Mouse (Mus musculus) heart, adult 11 months (tissue): ENCODE data around the gene Morn3.
A peak's percentile ranks its signal among the peaks of the same experiment; 100 is the strongest.

ENCODE experiments used
- DNase-seq: peaks from one replicate; pipeline ENCODE4 v3.0.0; 2022

The Morn3 gene

DNA sequence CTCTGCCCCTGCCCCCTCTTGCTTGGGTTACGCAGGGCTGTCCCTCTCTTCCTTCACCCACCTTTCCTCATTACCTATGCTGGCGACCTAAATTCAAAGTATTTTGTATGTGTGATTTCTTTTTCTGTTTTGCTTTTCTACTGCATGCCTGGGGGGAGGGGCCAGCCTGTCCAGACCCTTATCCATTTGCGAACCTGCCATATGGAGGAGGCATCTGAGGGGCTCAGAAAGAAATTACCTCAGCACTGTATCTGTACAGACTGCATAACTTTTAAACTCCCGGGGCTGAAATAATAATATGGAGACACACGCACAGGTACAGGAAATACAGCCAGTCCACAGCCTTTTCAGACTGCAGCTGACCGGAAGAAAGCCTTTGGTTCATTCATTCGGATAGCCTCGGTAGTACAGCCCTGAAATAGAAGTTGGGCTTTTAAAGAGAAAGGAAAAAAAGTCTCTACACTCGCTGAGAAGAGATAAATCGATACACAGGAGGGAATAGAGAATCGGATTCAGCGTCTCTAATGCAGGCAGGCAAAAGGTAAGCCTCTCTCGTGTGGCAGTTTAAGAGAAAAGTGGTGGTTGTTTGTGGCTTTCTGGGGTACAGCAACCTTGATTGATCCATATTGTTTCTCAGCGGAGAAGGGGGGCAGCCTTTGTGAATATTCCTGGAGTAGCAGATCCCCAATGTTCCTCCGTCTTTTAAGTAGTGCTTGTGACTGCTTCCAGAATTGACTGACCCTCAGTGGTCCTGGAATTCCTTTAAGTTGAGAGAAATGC, 57.1 kb downstream of the Morn3 start, which contains the start of gene Kdm2b:
Gene Kdm2b (minus strand): TSS at position 273 of the 780 bp plus-strand sequence.
- no peak for DNase-seq

DNA sequence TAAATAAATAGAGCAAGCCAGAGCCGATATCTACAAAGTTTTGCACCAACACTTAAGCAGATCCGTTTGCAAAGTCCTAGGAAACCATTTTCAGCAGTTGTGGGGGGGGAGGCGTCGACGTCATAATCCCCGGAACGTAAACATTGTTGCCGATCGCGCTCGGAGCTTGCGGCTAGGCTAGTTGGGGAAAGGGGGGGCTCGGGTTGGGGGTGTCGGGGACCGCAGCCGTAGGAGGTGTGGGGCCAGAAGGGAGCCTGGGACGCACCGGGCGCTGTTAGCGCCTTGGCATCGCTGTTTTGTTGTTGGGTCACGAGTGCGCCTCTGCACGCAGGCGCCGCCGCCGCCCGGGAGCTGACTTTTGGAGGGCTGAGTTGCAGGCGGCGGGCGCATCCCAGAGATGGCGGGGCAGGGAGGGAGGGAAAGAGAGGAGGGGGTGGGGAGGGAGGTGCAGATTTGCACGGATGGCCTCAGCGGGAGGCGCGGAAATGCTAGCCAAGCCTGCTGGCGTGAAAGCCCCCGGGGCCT, 57.8 kb downstream of the Morn3 start:
- peak; percentile 98 for DNase-seq

DNA sequence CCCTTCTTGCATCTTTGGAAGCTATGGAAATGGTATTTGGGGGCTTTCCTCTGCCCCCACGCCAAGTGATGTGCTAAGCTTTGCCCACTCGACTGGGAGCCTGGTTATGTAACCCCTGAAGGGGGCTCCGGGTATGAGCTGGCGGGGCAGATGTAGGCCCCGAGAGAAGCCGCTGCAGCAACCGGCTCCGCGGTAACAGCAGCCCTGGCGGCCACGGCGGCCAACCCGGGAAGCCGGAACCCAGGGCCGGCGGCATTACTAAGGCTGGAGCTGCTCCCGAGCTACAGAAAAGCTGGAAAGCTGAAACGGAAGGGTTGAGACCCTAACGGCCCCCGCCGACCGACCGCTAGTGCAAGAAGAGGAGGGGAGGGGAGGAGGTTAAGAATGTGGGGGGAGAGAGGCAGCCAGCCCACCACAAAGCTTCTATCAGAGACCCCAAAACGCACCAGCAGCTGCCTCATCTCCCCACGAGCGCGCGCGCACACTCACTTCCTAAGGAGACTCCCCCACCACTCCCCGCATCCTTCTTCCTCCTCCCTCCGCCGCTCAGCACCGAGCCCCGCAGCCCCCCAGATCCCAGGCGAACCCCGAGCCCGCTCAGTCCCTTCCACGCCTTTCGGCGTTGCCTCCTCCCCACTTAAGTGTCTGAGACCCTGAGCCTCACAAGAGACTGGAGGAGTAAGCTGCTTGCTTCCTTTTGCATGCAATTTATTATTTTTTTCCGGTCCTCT, 58.6 kb downstream of the Morn3 start:
- peak; percentile 97 for DNase-seq

DNA sequence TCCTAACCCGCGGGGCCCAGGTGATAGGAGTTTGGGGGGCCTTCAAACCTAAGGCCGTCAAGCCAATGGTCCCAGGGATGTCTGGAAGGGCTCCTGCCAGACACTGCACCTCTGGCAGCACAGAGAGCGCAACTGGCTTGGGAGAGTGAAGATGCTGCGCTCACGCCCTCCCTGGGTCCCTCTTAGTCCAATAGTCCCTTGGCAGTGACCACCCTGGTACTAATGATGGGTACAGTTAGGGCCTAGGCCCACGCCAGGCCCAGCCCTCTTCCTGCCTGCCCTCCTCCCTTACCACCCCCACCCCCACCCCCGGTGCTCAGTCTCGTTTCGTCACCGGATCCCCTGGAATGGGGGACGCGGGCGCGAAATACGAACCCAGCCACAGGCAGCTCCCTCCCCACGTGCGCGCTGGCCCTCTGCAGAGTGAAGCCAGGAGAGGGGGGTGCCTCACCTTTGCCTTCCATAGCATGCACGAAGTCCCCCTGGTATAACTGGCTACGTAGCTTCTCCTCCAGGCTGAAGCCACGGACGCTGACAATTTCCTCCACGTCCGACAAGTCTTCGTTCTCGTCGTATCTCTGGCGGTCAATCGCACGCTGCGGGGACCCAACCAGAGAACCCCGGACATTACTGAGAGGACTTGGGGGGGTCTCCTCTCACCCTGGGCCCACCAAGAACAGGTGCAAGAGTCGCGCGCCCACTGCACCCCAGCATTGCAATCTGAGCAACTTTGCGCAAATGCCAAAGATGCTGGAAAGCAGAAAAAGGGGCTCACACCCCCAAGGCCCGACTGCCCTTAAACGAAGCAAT, 59.4 kb downstream of the Morn3 start:
- peak; percentile 96 for DNase-seq

GRCm38 (mm10) chr5:122986091-122986493, 60.7 kb downstream of the Morn3 start:
- no peak for DNase-seq
